Mouse (Mus musculus): ENCODE measurements around the gene Stra8.

DNA sequence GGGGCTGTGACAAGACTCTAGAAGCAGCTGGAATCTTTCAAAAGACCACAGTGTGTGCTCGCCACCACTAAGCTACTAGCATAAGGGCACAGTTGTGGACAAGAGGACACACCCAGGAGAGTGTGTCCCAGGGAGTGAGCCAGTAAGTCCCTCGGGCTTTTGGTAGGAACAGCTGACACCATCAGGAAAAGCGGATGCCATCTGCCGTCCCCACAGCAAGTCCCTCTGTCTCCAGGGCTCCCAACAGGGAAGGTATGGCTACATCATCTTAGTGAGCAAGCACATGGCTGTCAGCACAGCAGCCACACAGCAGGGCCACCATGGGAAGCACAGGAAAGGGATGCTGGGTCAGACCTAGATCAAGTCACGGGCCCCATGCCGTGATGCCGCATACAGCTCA, 24.4 kb upstream of the Stra8 start:
- TF ChIP-seq POLR2A (IDR thresholded peaks at IDR 0.05; ENCODE audit: insufficient read length, low read depth) (no peak), TCF12 (IDR thresholded peaks at IDR 0.05; ENCODE audit: insufficient read depth, poor library complexity, severe bottlenecking) (no peak), POLR2AphosphoS2 (IDR thresholded peaks at IDR 0.05; ENCODE audit: insufficient read length, low read depth) (no peak), MYOG (IDR thresholded peaks at IDR 0.05; ENCODE audit: control insufficient read depth in 1 of 3, insufficient read depth in 1 of 3, insufficient read length in 2 of 3, low read depth in 2 of 3) (peak; percentile 3 to 65 (median 41)), MAX (IDR thresholded peaks at IDR 0.05; ENCODE audit: low read depth) (no peak), USF1 (IDR thresholded peaks at IDR 0.05; ENCODE audit: low read depth) (no peak), E2F4 (IDR thresholded peaks at IDR 0.05; ENCODE audit: insufficient read depth) (no peak), MYOD1 (IDR thresholded peaks at IDR 0.05; ENCODE audit: control insufficient read depth in 1 of 3, insufficient read length in 2 of 3, low read depth in 2 of 3) (peak in 2 of 3 experiments; percentile 5 to 49), SRF (IDR thresholded peaks at IDR 0.05; ENCODE audit: control insufficient read depth, insufficient read length, low read depth) (no peak), CEBPB (IDR thresholded peaks at IDR 0.05; ENCODE audit: insufficient read depth, poor library complexity, severe bottlenecking) (no peak), REST (IDR thresholded peaks at IDR 0.05; ENCODE audit: insufficient read depth, insufficient read length) (no peak)

Measured in myocyte (in vitro differentiated cells).